Mouse (Mus musculus): ENCODE data around the gene Ralgps1.

DNA sequence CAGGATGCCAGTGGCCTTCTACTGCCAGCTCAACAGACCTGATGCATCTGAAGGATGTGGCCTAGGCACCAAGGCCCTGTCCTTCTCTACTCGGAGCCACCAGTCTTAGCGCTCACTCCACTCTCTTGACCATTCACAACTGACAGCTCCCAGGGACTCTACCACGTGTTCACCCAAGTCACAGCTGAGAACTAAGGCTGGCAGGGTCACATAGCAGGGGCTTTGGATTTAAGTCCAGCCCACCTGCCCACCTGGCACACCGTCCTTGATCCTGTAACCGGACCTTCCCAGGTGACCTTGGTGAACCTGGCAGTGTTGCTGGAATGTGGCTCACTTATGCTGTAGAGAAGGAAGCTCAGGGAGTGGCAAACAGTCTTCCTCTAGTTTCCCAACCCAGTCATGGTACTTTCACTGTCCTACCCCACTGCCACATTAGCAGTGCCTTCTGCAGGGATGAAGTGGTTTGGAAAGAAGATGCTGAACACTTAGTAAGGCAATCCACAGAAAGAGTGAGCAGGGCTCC is 156.0 kb downstream of the Ralgps1 start:
- TF ChIP-seq CTCF (IDR thresholded peaks at IDR 0.05; ENCODE audit: low read depth) (no peak), EP300 (optimal IDR thresholded peaks at IDR 0.05) (no peak)
